Mouse (Mus musculus) heart, postnatal 0 days (tissue): ENCODE results near the gene Tti1.

ENCODE experiments used
- CTCF ChIP-seq: IDR thresholded peaks from 2 replicates; pipeline ENCODE4 v1.5.1; 2016; ENCODE audit warnings: antibody characterized with exemption, control low read depth, low read depth
- EP300 ChIP-seq: IDR thresholded peaks from 2 replicates; pipeline ENCODE4 v1.6.1; 2016; ENCODE audit warnings: antibody characterized with exemption, low read depth

- TF ChIP-seq CTCF (no peak), EP300 (no peak)
Measured at GRCm38 (mm10) chr2:158063036-158063435, 34.8 kb upstream of the Tti1 start.
